Mouse (Mus musculus) left cerebral cortex, postnatal 4 days (tissue): ENCODE data around the gene Kcnq5. TPM values are rescaled to one million over a fixed set of nuclear protein-coding genes. Genes with fewer than 3 reads are reported as not detected.

ENCODE experiments used
- DNase-seq: peaks from one replicate; pipeline ENCODE4 v3.0.0-alpha.2; 2022
- intact Hi-C: fragments of 180-260 bp; cut with DNase I; formaldehyde crosslinking; loops from one replicate; pipeline ENCODE4 v1.15.1; 2025
- total RNA-seq, 2 experiments: library from RNA; stranded (reverse); gene quantifications; 2 replicates each; pipeline ENCODE4 v1.2.3; 2021

Gene Kcnq5
- total RNA-seq, 2 experiments from 2014 or later: 41.8 to 43.7 TPM

DNA sequence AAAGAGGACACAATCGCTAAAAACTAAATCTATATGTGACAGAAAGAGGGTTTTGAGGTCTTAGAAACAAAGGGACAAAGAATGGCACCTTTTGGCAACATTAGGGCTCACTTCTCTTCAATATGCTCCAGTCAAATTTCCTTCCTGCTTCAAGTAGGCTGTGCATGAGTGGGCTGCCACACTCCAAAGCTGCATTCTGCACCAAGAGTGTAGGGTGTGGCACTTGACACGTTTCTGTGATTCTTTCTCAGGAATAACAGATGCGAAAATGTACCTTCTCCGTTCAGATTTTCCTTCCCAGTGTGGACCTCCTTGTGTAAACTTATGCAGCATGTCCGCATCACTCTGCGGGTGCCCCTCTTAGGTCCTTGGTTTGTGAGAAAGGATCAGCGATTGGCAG lies 455.1 kb downstream of the Kcnq5 start:
- intact Hi-C loops: no loop called here
- no peak for DNase-seq

DNA sequence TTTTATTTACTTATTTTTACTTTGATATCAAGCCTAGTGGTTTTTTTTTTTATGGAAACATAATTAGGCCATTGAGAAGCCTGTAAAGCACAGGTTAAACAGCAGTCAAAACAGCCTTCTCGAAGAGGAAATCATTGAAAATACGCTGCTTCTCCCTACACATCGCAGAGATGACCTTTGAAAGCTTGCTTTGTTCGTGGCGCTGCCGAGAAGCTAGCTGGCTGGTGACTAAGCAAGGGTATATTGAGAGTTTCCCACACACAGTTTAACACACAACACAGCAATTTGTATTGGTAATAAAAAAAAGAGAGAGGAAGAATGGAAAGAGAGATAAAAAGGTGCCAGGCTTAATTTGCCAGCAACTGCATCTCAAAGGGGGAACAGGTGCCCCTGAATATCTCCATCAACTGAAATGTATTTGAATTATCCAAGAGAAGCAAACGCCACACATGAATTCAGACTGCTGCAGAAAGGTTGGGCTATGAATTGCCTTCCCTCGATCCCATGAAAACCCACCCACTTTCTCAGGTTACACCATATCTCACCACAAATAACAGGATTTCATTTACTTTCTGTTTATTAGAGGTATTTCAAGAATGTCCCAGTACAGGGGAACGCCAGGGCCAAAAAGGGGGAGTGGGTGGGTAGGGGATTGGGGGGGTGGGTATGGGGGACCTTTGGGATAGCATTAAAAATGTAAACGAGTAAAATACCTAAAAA lies 461.8 kb downstream of the Kcnq5 start:
- intact Hi-C loops: no loop called here
- no peak for DNase-seq

DNA sequence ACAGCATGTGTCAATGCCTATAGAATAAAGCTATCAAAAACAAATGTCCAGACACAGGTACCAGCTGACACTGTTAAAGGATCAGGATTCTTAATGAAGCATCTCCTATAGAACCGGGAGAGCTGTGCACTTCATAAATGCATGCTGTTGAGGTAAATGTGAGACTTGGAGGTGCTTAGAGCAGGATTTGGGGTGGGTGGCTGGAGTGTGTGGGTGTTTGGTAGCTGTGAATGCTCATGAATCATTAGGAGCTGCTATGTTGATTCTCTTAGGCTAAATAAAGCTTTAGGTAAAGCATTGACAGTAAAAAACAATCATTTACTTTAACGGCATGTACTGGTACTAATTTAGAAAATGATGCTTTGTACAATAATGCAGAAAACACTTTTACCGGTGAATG lies 465.4 kb downstream of the Kcnq5 start:
- intact Hi-C loops: no loop called here
- no peak for DNase-seq

DNA sequence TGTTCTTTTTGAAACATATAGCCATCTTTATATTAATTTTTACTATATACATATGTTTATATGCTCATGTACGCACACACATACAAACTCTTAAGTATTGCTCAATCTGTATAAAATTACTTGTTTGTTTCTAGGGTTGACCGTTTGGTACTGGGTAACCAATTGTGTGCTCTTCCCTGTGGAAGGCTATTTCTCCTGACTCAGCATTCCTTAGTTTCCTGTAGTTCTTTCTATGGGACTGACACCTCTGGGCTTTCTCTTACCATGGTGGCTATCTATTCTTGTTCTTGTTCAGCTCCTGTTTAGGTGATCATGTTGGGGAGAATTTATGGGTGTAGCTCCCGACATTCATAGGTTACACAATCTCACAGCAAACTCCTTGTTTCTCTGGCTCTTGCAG lies 473.1 kb downstream of the Kcnq5 start:
- intact Hi-C loops: no loop called here
- no peak for DNase-seq

DNA sequence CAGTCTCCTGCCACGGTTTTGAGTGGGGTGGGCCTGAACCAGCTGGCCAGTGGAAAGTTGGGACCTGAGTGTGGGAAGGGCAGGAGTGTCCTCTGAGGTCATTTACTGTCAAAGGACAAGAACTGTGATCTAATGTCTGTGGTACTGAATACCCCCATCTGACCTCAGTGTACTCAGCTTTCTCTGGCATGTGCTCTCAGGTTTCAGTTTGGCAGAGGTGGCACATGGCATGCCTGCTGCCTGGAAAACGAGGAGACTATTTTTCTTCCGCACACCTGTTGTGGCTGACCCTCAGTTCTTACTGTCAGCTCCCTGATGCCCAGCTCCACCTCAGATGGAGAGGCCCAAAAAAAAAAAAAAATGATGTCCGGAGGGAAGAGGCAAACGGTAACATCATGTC lies 475.5 kb downstream of the Kcnq5 start:
- no peak for DNase-seq
- intact Hi-C loops: no loop called here

DNA sequence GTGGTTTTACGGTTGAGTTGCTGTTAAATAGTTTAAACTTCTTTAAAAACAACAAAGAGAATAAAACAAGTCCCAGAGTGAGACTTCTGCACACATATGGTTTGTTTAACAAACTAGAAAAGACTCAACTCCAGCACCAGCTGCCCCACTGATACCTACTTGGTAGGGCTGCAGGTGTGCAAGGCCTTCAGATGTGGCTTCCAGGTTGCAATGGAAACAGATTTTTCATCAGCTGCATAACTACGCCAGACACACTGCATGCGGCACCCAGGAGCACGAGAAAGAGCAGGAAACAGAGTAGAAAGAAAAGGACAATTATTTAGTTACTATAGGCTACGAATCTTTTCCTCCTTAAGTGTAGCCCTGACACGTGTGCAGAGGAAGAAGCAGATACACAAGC lies 492.4 kb downstream of the Kcnq5 start:
- intact Hi-C loops: no loop called here
- DNase-seq: no peak

DNA sequence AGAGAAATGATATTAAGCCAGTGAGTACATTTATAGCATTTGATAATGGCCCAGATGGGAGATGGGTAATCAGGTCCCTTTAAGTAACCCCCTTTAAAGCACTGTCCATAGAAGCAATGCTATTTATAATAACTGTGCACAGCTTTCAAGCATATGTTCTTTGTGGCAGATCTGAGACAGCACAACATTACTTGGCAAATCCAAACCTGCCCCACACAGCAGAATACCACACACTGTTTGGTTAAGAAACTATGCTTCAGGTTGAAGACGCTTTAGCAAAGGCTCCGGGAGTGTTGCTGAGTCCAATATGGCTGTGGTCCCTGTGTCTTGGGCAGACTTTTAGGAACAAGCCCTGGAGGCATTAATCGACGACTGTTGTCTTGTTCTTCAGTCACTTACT lies 495.3 kb downstream of the Kcnq5 start:
- intact Hi-C loops: no loop called here
- no peak for DNase-seq

DNA sequence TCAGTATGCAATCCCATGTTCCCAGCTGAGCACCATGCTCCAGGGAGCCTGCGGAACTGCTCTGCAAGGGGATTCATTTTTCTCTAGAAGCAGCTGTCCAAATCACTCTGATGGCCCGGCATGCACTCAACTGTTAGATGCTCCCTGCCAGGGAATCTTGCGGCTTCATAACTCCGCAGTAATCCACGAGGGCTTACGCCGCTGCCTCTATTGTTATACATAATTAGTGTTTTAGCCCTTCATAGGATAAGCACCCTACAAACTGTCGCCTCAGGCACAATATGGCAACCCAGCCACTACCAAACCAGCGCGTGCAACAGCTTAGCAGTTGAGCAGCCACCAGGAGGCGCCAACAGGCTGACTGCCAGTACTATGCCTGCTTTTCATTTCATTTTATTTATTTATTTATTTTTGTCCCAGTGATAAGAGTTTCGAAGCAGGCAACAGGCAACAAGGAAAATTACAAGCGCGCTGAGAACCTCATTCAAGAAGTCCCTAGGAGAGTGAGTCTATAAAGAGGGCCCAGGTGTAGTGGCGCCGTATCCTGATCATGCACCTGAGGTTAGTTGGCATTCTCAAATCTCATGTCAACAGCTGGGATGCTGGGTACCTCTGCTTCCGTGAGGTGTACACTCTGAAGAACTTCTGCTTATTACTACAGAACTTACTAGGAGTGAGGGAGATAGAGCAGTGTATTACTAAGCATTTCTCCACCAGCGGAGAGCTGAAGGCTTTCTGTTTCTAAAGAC lies 500.6 kb downstream of the Kcnq5 start:
- peak; percentile 86 for DNase-seq

DNA sequence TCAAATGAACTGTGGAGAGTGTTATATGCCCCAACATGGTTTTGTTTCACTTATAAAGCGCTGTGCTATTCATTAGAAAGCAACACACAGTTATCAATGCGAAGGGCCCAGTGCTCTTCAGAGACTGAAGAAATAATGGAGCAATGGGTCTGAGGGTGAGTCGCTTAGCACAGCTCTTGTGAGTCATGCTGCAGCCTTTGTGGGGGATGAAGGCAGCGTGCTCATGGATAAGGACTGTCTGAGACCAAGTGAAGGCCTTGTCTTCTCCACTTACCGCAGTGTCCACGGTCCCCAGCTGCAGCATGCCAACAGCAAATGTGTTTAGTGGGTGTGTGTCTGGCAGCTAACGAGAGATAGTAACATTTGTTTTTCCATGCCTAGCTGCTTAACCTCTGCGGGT lies 503.2 kb downstream of the Kcnq5 start:
- intact Hi-C loops: no loop called here
- no peak for DNase-seq

More for the DNA sequence above, 500.6 kb downstream of the Kcnq5 start:
- intact Hi-C loops: loop anchor here (2.0 kb wide), 1 partner anchor 506 kb away; no protein-coding TSS in a partner anchor

DNA sequence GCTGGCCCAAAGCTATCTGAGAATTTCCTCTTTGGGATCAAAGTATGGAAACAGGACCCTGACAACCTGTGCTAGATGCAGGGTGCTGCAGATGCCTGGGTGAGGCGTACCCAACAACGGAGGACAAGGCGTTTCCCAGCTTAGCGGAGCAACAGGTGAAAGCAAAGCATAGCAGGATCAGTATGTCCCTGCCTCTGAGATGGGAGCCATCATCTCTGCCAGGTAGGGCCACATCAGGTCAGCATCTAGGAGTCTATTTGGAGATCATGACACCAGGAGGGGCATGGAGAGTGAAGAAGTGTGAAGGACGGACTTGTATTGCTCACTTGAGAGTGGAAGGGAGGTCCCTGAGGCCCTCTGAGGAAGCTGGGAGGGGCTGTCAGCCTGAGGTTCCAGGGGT lies 505.8 kb downstream of the Kcnq5 start:
- intact Hi-C loops: no loop called here
- no peak for DNase-seq

DNA sequence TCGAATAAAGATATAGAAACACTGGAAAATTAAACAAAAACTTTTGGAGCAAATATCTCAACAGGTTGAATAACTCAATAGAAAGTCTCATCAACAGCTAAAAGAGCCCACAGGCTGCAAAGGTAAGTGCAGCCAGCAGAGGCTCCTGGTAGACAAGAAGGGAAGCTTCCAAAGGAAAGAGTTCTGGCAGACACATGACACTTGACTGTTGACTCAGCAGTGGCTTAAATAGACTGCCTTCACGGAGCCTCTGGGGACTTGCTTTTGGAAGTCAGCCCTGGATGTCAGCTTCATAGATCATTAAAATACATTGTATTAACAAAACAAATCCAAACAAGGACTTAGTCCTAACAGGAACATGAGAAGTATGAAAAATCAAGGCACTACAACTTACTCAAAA lies 513.5 kb downstream of the Kcnq5 start:
- intact Hi-C loops: no loop called here
- no peak for DNase-seq

DNA sequence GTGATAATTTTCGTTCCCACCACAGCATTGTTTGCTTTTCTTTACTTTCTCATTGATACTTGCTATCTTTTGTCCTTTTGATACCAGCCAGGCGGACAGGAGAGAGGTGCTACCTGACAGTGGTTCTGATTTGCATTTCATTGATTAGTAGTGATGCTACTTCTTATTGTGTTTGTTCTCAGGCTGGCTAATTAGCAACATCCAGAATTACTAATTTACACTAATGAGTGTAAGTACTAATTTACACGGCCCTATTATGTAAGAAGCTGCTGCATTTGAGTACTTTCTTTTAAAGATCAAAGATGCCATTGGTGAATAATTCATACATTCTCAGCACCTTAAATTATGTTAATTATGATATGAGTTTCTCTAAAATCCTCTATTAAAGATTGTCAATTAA lies 525.0 kb downstream of the Kcnq5 start:
- intact Hi-C loops: no loop called here

DNA sequence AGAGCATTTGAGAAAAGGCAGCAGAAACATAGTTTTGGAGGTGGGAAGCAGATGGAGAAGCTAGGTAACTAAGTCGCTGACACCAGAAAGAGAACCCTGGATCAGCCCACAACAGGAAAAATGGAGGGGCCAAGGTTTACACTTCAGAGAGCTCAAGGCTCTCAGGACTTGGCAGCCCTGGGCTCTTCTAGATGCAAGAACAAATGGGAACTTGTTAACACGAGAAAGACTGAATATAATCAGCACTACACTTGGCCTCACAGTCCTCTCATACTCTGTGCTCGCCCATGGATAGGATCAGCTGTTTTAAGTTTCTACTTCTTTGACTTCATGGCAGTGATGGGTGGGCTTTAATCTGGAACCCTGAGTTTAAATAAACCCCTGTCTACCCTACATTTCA lies 526.9 kb downstream of the Kcnq5 start:
- DNase-seq: no peak
- intact Hi-C loops: no loop called here

More for the DNA sequence above, 525.0 kb downstream of the Kcnq5 start:
- DNase-seq: no peak

DNA sequence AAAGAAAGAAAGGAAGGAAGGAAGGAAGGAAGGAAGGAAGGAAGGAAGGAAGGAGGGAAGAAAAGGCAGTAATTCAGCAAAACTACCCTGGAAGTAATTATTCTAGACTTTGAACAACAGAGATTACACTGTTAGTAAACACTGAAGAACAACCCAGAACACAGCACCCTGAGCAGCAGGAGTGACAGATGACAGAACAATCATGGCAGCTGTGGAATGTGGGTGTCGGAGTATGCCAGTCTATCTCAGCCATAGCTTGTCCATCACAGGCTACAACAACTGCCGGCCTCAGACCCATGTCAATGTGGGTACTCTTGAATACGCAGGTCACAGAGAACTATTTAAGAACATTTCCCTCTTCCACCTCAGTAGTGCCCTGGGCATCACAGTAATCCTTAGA lies 530.1 kb downstream of the Kcnq5 start:
- no peak for DNase-seq
- intact Hi-C loops: no loop called here

DNA sequence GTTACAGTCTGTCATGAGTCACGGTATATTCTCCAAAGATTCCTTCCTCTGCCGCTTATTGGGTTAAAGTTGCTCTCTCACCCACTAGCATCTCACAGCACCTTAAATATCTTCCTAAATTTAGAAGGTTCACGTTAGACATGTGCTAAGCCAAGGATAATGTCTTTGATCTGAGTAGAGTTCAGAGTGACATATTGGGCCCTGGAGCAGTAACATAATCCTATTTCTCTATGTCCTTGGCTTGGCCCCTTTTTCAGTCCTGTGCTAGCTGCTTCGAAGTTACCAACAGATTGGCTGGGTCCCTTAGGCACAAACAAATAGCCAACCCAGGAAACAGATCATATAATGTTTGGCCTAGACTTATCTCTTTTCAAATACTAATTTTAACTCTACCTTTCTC lies 533.7 kb downstream of the Kcnq5 start:
- DNase-seq: no peak
- intact Hi-C loops: no loop called here

DNA sequence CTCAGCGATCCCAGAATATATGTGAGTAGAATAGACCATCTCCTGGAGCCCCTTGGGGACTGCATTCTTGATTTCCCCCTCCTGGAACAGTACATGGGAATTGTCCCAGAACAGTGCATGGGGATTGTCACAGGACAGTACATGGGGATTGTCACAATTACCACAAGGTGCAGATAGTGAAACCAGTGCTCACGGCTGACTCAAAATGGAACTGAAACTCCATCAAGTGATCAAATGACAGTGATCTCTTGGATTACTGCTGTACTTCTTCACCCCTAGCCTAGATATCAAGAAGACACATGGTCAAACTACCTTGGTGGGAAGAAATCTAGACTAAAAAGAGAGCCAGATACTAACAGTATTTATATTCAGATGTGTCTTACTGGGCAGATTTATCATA lies 536.1 kb downstream of the Kcnq5 start:
- intact Hi-C loops: no loop called here
- DNase-seq: no peak

DNA sequence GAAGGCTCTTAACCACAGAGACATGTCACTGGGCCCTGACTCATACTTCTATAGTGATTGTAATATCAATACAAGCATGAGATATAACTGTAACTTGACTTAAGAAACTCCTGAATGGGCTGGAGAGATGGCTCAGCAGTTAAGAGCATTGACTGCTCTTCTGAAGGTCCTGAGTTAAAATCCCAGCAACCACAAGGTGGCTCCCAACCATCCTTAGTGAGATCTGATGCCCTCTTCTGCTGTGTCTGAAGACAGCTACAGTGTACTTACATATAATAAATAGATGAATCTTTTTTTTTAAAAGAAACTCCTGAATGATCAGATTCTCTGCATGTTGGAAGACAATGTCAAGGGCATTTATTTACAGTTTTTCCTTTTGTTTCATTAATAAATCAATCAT lies 542.4 kb downstream of the Kcnq5 start:
- intact Hi-C loops: loop anchor here (10.0 kb wide), 1 partner anchor 545 kb away; the partner anchor contains the start of gene Kcnq5
- peak; percentile 17 for DNase-seq

DNA sequence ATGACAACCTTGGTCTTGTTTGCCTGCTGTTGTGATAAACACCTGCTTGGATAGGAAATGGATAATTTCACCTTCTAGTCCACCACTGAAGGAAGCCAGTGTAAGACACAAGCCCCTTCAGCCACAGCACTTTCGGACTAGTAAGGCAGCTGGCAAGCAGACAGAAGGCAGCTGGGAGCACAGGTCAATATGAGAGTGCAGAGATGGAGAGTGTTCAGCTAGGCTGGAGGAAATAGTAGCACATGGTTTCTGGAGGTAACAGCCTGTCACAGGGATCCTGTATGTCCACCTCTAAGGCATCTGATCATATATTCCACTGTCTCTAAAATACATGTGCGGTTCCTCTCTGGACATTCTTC lies 549.6 kb downstream of the Kcnq5 start:
- intact Hi-C loops: loop anchor here (2.0 to 10.0 kb wide), 2 partner anchors 553 to 853 kb away; partner anchors contain the start of gene Kcnq5
- peak; percentile 50 for DNase-seq

DNA sequence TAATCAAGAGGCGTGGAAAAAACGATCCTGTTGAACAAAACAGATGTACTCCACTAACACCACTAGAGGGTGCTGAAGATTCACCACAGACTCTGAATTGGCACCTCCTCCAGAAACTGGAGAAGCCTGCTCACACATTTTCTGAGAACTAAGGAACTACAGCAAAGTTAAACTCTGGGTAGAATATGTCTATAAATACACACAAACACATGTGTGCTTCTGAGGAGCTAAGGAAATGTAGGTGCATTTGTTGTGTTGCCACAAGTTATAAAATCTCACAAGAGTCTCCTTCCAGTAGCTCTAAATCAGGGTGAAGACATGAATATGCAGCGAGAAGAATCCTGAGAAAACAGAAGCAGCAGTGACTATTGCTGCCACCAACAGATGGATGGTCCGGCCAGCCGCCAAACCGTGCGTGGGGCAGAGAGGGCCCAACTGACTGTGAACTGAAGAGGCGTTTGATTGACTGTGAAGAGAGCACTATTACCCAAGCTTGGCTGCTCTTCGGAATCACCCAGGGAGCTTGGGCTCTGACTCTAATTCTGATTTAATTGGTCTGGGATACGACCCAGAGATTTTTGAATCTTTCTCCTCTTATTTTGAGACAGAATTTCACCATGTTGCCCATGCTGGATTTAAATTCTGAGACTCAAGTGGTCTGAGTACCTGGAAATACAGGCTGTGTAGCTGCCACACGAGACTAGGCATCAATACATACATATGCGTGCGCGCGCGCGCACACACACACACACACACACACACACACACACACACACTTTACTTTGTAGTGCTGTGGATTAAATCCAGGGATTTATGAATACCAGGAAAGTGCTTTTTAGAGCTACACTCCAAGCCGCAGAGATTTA lies 550.2 kb downstream of the Kcnq5 start:
- peak; percentile 95 for DNase-seq
- intact Hi-C loops: loop anchor here (2.0 to 10.0 kb wide), 2 partner anchors 553 to 853 kb away; partner anchors contain the start of gene Kcnq5

DNA sequence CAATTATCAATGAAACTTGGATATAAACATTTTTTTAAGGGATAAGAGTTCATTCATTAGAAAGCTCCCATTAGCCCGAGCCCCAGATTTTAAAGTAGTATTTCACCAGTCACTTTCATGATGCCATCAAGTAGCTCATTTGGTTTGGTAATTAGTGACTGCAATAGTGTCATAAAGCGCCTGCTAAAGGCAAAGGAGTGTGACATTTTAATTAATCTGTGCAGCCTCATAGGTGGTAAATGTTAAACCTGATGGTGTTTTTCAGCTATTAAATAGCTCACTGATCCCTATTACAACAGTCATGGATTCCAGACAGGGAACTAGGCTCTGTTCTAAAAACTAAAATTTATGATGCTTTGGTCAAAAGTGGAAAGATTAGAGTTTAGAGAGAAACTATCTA lies 554.5 kb downstream of the Kcnq5 start:
- DNase-seq: no peak
- intact Hi-C loops: no loop called here

DNA sequence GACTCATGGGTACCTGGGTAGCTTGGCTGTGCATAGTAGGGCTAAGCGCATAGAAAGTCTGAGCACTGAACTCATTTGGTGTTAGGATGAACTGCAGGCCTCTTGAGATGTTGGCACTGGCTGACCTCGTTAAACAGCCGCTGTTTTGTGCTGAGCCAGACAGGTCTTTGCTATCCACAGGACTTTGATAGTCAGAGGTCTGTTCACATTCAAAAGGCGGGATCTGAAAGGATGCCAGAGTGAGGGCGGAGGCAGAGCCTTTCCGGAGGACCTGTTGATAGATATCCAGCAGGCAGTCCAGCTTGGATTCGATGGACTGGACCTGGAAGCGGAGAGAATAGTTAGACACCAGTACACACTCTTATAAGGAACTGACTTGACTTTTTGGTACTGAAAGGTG lies 558.9 kb downstream of the Kcnq5 start:
- DNase-seq: peak; percentile 5
- intact Hi-C loops: no loop called here
